Mouse (Mus musculus) Patski (cell line): Measurements from ENCODE around the gene Vmn1r235. TPM values are rescaled to one million over a fixed set of nuclear protein-coding genes. Genes with fewer than 3 reads are reported as not detected.
"Not testable (repeated sequence)": the region's sequence is repeated elsewhere in the genome, so short reads cannot be mapped to it uniquely, and the experiment has no call there.

Source experiments
- ATAC-seq: fragments of 100-300 bp; one replicate; pipeline ENCODE4 v1.8.0; 2021
- CTCF ChIA-PET: fragments of 350-600 bp; sonication (Branson Sonifier 250); formaldehyde crosslinking; loops from one replicate; lab custom pipeline; 2022; ENCODE audit warnings: inconsistent platforms; lab: Charles Lee
- POLR2A ChIA-PET: fragments of 350-600 bp; sonication (Branson Sonifier 250); formaldehyde crosslinking; loops from one replicate; lab custom pipeline; 2022; ENCODE audit warnings: antibody characterized with exemption, inconsistent platforms; lab: Charles Lee
- DNase-seq: peaks from one replicate; pipeline ENCODE4 v3.0.0-alpha.2; 2011; ENCODE audit warnings: low read depth, low spot score
- H3K27me3 ChIP-seq: fragments of 371-371 bp; one replicate; pipeline ENCODE4 v1.5.1; 2021
- CTCF ChIP-seq: fragments of 100-300 bp; IDR thresholded peaks from one replicate; pipeline ENCODE4 v1.5.1; 2021
- in situ Hi-C: fragments of 300-500 bp; cut with MboI; formaldehyde crosslinking; loops from 3 replicates; pipeline ENCODE4 v1.11.1; 2018; ENCODE audit warnings: low pct_unique_long_range_greater_than_20kb, mixed read lengths
- polyA plus RNA-seq: library from polyadenylated mRNA; unstranded; gene quantifications from one replicate; pipeline ENCODE4 v1.2.3, GENCODE M21; 2021

The Vmn1r235 gene
- not detected for polyA plus RNA-seq

- ATAC-seq (no peak), DNase-seq (no peak)
- peaks cover 52% of the 10 kb centered on the region for H3K27me3 ChIP-seq
- CTCF ChIA-PET = interaction anchor here (1.2 kb wide), 2 partner anchors 9 to 15 kb away, joined by 3 read pairs; no protein-coding TSS in a partner anchor
- no peak for TF ChIP-seq CTCF
- POLR2A ChIA-PET = no interaction called here
- in situ Hi-C loops = no loop called here
Observed at GRCm38 (mm10) chr17:21256111-21256510, at the start of gene Vmn1r235. Gene Vmn1r235, plus strand, starts transcription at chr17:21256411.

GRCm38 (mm10) chr17:21211081-21211480, 45.1 kb upstream of the Vmn1r235 start:
- H3K27me3 ChIP-seq, POLR2A ChIA-PET, CTCF ChIA-PET, DNase-seq, ATAC-seq: not testable (repeated sequence)
- in situ Hi-C loops = loop anchor here (25.0 kb wide), 1 partner anchor 826 kb away; no protein-coding TSS in a partner anchor

GRCm38 (mm10) chr17:21225787-21226186, 30.4 kb upstream of the Vmn1r235 start, which contains the start of gene Vmn1r234:
Gene Vmn1r234, plus strand, starts transcription at chr17:21226087.
- no peak for ATAC-seq
- in situ Hi-C loops = no loop called here
- ChIA-PET CTCF (no interaction called here), POLR2A (no interaction called here)
- DNase-seq = no peak
- peaks cover 37% of the 10 kb centered on the region for H3K27me3 ChIP-seq
- no peak for TF ChIP-seq CTCF

GRCm38 (mm10) chr17:21231654-21232053, 24.6 kb upstream of the Vmn1r235 start:
- CTCF ChIA-PET = interaction anchor here (0.6 to 1.2 kb wide), 6 partner anchors 24 to 303 kb away, joined by 3 to 6 read pairs (median 3); partner anchors contain the start of genes Zfp52 and Zfp54
- H3K27me3 ChIP-seq = peaks cover 30% of the 10 kb centered on the region
- ATAC-seq (peak; percentile 80), DNase-seq (no peak)
- POLR2A ChIA-PET = no interaction called here
- peak; percentile 79 for TF ChIP-seq CTCF
- in situ Hi-C loops = loop anchor here (5.0 kb wide), 1 partner anchor 144 kb away; no protein-coding TSS in a partner anchor

GRCm38 (mm10) chr17:21272103-21272502, 15.9 kb downstream of the Vmn1r235 start:
- ChIA-PET CTCF (interaction anchor here (0.7 to 3.8 kb wide), 16 partner anchors 8 to 344 kb away, joined by 3 to 32 read pairs (median 4); partner anchors contain the start of genes Vmn1r235, Zfp52 and Zfp54), POLR2A (interaction anchor here (0.8 kb wide), 1 partner anchor 111 kb away, joined by 3 read pairs; no protein-coding TSS in a partner anchor)
- TF ChIP-seq CTCF = peak; percentile 83
- peaks cover 36% of the 10 kb centered on the region for H3K27me3 ChIP-seq
- in situ Hi-C loops = loop anchor here (5.0 kb wide), 1 partner anchor 245 kb away; no protein-coding TSS in a partner anchor
- DNase-seq (peak; percentile 20), ATAC-seq (peak; percentile 70)

- in situ Hi-C loops = no loop called here
- H3K27me3 ChIP-seq = peaks cover 9% of the 10 kb centered on the region
- ATAC-seq (no peak), DNase-seq (no peak)
- ChIA-PET POLR2A (no interaction called here), CTCF (interaction anchor here (1.6 to 2.3 kb wide), 2 partner anchors 9 to 14 kb away, joined by 3 to 6 read pairs; no protein-coding TSS in a partner anchor)
- TF ChIP-seq CTCF = no peak
Observed at GRCm38 (mm10) chr17:21282642-21283041, 26.4 kb downstream of the Vmn1r235 start, which contains the start of gene Vmn1r236. Gene Vmn1r236, plus strand, starts transcription at chr17:21282942.

- POLR2A ChIA-PET = no interaction called here
- in situ Hi-C loops = no loop called here
- TF ChIP-seq CTCF = no peak
- peaks cover 11% of the 10 kb centered on the region for H3K27me3 ChIP-seq
- CTCF ChIA-PET = no interaction called here
- DNase-seq (no peak), ATAC-seq (no peak)
Observed at GRCm38 (mm10) chr17:21284395-21284794, 28.2 kb downstream of the Vmn1r235 start.

GRCm38 (mm10) chr17:21289695-21290094, 33.5 kb downstream of the Vmn1r235 start:
- ChIA-PET POLR2A (no interaction called here), CTCF (no interaction called here)
- in situ Hi-C loops = no loop called here
- TF ChIP-seq CTCF = no peak
- DNase-seq (no peak), ATAC-seq (no peak)
- H3K27me3 ChIP-seq = peaks cover 15% of the 10 kb centered on the region

- TF ChIP-seq CTCF = no peak
- DNase-seq = no peak
- ATAC-seq = no peak
- POLR2A ChIA-PET = no interaction called here
- CTCF ChIA-PET = interaction anchor here (1.0 kb wide), 1 partner anchor 20 kb away, joined by 3 read pairs; no protein-coding TSS in a partner anchor
- in situ Hi-C loops = no loop called here
- peaks cover 7% of the 10 kb centered on the region for H3K27me3 ChIP-seq
Observed at GRCm38 (mm10) chr17:21311565-21311964, 55.4 kb downstream of the Vmn1r235 start, which contains the start of gene Vmn1r237. Gene Vmn1r237, plus strand, starts transcription at chr17:21311865.

Other genes starting within 250 kb of the Vmn1r235 start
- gene Zfp160, start 247.5 kb upstream of the Vmn1r235 start, polyA plus RNA-seq = 22.2 TPM
- gene Vmn1r234, start 30.3 kb upstream of the Vmn1r235 start, polyA plus RNA-seq = not detected
- not detected for gene Vmn1r236, start 26.5 kb downstream of the Vmn1r235 start, polyA plus RNA-seq
- gene Vmn1r237, start 55.5 kb downstream of the Vmn1r235 start, polyA plus RNA-seq = not detected
- gene Zfp677, start 127.3 kb downstream of the Vmn1r235 start, polyA plus RNA-seq = 9.4 TPM
- gene Zfp54, start 166.8 kb downstream of the Vmn1r235 start, polyA plus RNA-seq = 5.1 TPM
- gene Zfp51, start 194.0 kb downstream of the Vmn1r235 start, polyA plus RNA-seq = 12.0 TPM
- 17.9 TPM for gene Zfp53, start 232.6 kb downstream of the Vmn1r235 start, polyA plus RNA-seq